Mouse (Mus musculus) hindbrain, embryonic 15.5 days (tissue): ENCODE results near the gene Mrpl17. TPM values are rescaled to one million over a fixed set of nuclear protein-coding genes. Genes with fewer than 3 reads are reported as not detected.
"Not testable (repeated sequence)": the region's sequence is repeated elsewhere in the genome, so short reads cannot be mapped to it uniquely, and the experiment has no call there.

Experiments used
- ATAC-seq: fragments of 200-750 bp; cut with Nextera tagmentation; 2 replicates; pipeline ENCODE4 v1.8.0; 2017; ENCODE audit warnings: low read depth, moderate number of reproducible peaks, moderate TSS enrichment; ENCODE audit not compliant: low FRiP score
- H3K27ac ChIP-seq: fragments of 300-500 bp; sonication (generic); replicated peaks from 2 replicates; pipeline ENCODE4 v1.5.1; 2015; ENCODE audit warnings: mild to moderate bottlenecking, inconsistent platforms
- H3K27me3 ChIP-seq: fragments of 300-500 bp; sonication (generic); 2 replicates; pipeline ENCODE4 v1.6.1; 2015; ENCODE audit warnings: control low read depth, inconsistent platforms
- H3K36me3 ChIP-seq: fragments of 300-500 bp; sonication (generic); 2 replicates; pipeline ENCODE4 v1.6.1; 2015; ENCODE audit warnings: control low read depth, inconsistent platforms
- H3K4me1 ChIP-seq: fragments of 300-500 bp; sonication (generic); replicated peaks from 2 replicates; pipeline ENCODE4 v1.6.1; 2015; ENCODE audit warnings: control low read depth, inconsistent platforms
- H3K4me2 ChIP-seq: fragments of 300-500 bp; sonication (generic); 2 replicates; pipeline ENCODE4 v1.6.1; 2015; ENCODE audit warnings: moderate library complexity, mild to moderate bottlenecking, inconsistent platforms
- H3K4me3 ChIP-seq: fragments of 300-500 bp; sonication (generic); 2 replicates; pipeline ENCODE4 v1.5.1; 2015; ENCODE audit warnings: mild to moderate bottlenecking, inconsistent platforms
- H3K9ac ChIP-seq: fragments of 300-500 bp; sonication (generic); 2 replicates; pipeline ENCODE4 v1.6.1; 2015; ENCODE audit warnings: inconsistent platforms
- H3K9me3 ChIP-seq: fragments of 300-500 bp; sonication (generic); 2 replicates; pipeline ENCODE4 v1.6.1; 2016; ENCODE audit warnings: control low read depth, inconsistent platforms
- WGBS: fragments of 180-500 bp; shearing (Covaris S2); methylation state at CpG from one replicate; pipeline ENCODE4 v1.1.7; 2015; 5-methylcytosine and 5-hydroxymethylcytosine counted together
- polyA plus RNA-seq: library from polyadenylated mRNA; unstranded; fragments of >200 nt; fragmentation: Nextera tagmentation; extraction: Ambion mirVana; gene quantifications from 2 replicates; pipeline ENCODE4 v1.2.1, GENCODE M21; 2015

Mrpl17 gene
- 178 and 195 TPM in 2 replicates for polyA plus RNA-seq

GRCm38 (mm10) chr7:105810877-105811489, at the start of gene Mrpl17:
Gene Mrpl17 (minus strand): TSS chr7:105811099.
- H3K4me1 ChIP-seq = peaks cover 12% of the 10 kb centered on the region
- H3K4me3 ChIP-seq = peak within 1 kb of the TSS; percentile 70
- peaks cover 8% of the 10 kb centered on the region for H3K36me3 ChIP-seq
- H3K9ac ChIP-seq = peak within 1 kb of the TSS; percentile 88
- WGBS = under 1% methylated on average over 50 of the region's 52 CpGs
- ATAC-seq = peak; percentile 98
- H3K27ac ChIP-seq = peak within 1 kb of the TSS; percentile 90
- H3K27me3 ChIP-seq = no peaks in the 10 kb centered on the region
- H3K4me2 ChIP-seq = peak within 1 kb of the TSS; percentile 71
- H3K9me3 ChIP-seq = no peaks in the 10 kb centered on the region

- H3K9me3 ChIP-seq, H3K4me1 ChIP-seq, H3K4me2 ChIP-seq, ATAC-seq, H3K36me3 ChIP-seq, H3K27me3 ChIP-seq, H3K4me3 ChIP-seq, H3K27ac ChIP-seq, H3K9ac ChIP-seq: not testable (repeated sequence)
- WGBS = no CpG with 5 or more reads among the region's 2 CpGs
Observed at GRCm38 (mm10) chr7:105855718-105856560, 45.0 kb upstream of the Mrpl17 start.

DNA sequence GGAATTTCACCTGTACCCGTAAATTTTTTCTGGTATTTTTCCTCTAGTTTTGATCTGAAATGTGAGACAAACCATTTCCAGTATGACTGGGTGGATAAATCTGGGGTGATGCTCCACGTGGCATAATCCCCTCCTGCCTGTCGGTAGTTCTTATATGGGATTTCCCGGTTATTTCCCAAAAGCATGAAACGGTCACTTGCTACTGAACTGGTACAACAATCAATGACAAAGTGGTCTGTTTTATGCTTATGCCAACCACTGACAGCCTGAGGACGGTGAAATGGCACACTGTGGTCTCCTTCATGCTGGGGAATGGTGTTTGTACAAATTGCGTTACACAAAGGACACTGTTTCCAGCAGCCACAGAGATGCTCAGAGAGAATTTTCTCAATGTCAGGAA, 13.4 kb upstream of the Mrpl17 start:
- Histone ChIP-seq H3K4me1 (no peaks in the 10 kb centered on the region), H3K27ac (no peak overlapping the region), H3K9me3 (no peaks in the 10 kb centered on the region), H3K27me3 (no peaks in the 10 kb centered on the region), H3K9ac (no peak overlapping the region), H3K36me3 (no peaks in the 10 kb centered on the region), H3K4me2 (no peak overlapping the region), H3K4me3 (no peak overlapping the region)
- no peak for ATAC-seq
- WGBS = 77% methylated on average over 7 of the region's 7 CpGs

- H3K4me1 ChIP-seq = no peaks in the 10 kb centered on the region
- ATAC-seq = no peak
- H3K36me3 ChIP-seq = no peaks in the 10 kb centered on the region
- no peak overlapping the region for H3K4me3 ChIP-seq
- no peaks in the 10 kb centered on the region for H3K27me3 ChIP-seq
- no peak overlapping the region for H3K9ac ChIP-seq
- no peaks in the 10 kb centered on the region for H3K9me3 ChIP-seq
- H3K27ac ChIP-seq = no peak overlapping the region
- no peak overlapping the region for H3K4me2 ChIP-seq
- 0% methylated on average over 1 of the region's 1 CpGs for WGBS
Observed at GRCm38 (mm10) chr7:105818483-105818882, 7.6 kb upstream of the Mrpl17 start.

- no peak overlapping the region for H3K4me2 ChIP-seq
- no peaks in the 10 kb centered on the region for H3K4me1 ChIP-seq
- no peaks in the 10 kb centered on the region for H3K36me3 ChIP-seq
- no peak for ATAC-seq
- H3K4me3 ChIP-seq = no peak overlapping the region
- H3K27ac ChIP-seq = no peak overlapping the region
- H3K9ac ChIP-seq = no peak overlapping the region
- no peaks in the 10 kb centered on the region for H3K9me3 ChIP-seq
- no peaks in the 10 kb centered on the region for H3K27me3 ChIP-seq
Observed at GRCm38 (mm10) chr7:105816736-105817135, 5.8 kb upstream of the Mrpl17 start.

DNA sequence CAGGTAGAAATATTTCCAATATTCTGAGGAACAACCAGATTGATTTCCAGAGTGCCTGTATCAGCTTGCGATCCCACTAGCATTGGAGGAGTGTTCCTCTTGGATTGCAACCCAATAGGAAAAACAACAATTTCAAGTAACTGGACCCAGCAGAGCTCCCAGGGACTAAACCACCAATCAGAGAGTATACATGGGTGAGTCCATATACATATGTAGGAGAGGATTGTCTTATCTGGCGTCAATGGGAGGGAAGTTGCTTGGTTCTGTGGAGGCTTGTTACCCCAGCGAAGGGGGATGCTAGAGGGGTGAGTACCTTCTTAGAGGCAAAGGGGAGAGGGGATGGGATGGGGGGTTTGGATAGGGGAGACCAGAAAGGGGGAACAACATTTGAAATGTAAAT, 2.4 kb upstream of the Mrpl17 start:
- no peak overlapping the region for H3K9ac ChIP-seq
- 86% methylated on average over 3 of the region's 3 CpGs for WGBS
- no peaks in the 10 kb centered on the region for H3K27me3 ChIP-seq
- ATAC-seq = no peak
- H3K36me3 ChIP-seq = peaks cover 8% of the 10 kb centered on the region
- no peaks in the 10 kb centered on the region for H3K9me3 ChIP-seq
- peaks cover 12% of the 10 kb centered on the region for H3K4me1 ChIP-seq
- no peak overlapping the region for H3K27ac ChIP-seq
- H3K4me2 ChIP-seq = no peak overlapping the region
- H3K4me3 ChIP-seq = no peak overlapping the region

DNA sequence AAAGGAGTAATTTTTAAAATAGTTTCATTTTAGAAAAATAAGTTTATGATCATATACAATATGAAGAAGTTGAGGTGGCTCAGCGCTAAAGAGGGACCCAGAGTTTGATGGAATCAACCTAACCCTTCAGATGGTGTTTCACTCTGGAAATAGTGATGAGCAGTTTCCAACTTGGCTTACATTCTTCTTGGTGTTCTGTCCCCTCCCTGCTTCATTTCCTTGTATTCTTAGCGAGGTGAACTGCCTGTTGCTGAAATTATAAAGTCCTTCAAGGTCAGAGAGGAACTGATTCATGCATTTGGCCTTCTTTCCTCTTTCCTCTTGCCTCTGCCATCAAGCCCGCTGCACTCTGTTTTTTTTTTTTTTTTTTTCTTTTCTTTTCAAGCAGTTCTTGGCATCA, 1.7 kb upstream of the Mrpl17 start:
- Histone ChIP-seq H3K4me3 (no peak overlapping the region), H3K9ac (no peak overlapping the region), H3K4me1 (peaks cover 12% of the 10 kb centered on the region), H3K9me3 (no peaks in the 10 kb centered on the region), H3K4me2 (no peak overlapping the region), H3K27me3 (no peaks in the 10 kb centered on the region), H3K36me3 (peaks cover 8% of the 10 kb centered on the region), H3K27ac (no peak overlapping the region)
- ATAC-seq = no peak
- 78% methylated on average over 3 of the region's 3 CpGs for WGBS

- H3K4me2 ChIP-seq = peak overlapping the region; percentile 71
- peaks cover 8% of the 10 kb centered on the region for H3K36me3 ChIP-seq
- H3K4me1 ChIP-seq = peaks cover 12% of the 10 kb centered on the region
- H3K9ac ChIP-seq = 0 out of 2 replicates have a peak overlapping the region, but pooled peaks have one; percentile 21
- no peaks in the 10 kb centered on the region for H3K9me3 ChIP-seq
- peak overlapping the region; percentile 52; the same call in 1 of the 2 replicates for H3K27ac ChIP-seq
- peak overlapping the region; percentile 14; the same call in 1 of the 2 replicates for H3K4me3 ChIP-seq
- peak; percentile 5 for ATAC-seq
- H3K27me3 ChIP-seq = no peaks in the 10 kb centered on the region
Observed at GRCm38 (mm10) chr7:105811516-105811915, 617 bp upstream of the Mrpl17 start.

DNA sequence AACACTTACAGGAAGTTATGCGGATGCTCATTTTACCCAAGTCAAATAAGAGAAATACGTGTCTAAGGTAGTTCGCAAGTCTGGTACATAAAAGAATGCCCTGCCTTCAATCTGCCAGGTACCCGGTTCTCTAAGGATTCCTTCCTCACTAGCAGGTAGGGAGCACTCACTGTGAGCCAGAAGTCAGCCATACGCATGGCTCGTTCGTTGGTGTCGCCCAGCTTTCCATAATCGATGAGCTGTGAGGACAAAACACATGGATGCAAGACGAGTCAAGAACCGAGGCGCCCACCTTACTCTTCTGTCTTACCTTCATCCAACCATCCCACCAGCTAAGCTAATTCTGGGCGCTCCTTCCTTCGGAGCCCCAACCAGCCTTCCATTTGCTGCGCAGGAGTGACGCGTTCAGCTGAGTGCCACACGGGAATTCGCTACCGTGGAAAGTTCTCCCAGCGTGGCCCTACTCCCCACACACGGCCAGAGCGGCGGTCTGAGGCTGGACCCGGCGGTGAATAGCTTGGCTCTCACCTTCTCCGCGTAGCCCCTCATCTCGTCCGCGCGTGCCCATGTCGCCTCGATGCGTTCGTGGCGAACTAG, 521 bp downstream of the Mrpl17 start:
- peaks cover 8% of the 10 kb centered on the region for H3K36me3 ChIP-seq

GRCm38 (mm10) chr7:105809836-105810235, 1.1 kb downstream of the Mrpl17 start:
- Histone ChIP-seq H3K4me3 (peak overlapping the region; percentile 70), H3K27ac (peak overlapping the region; percentile 90), H3K9ac (peak overlapping the region; percentile 88), H3K36me3 (peaks cover 8% of the 10 kb centered on the region), H3K4me2 (peak overlapping the region; percentile 71), H3K27me3 (no peaks in the 10 kb centered on the region), H3K9me3 (no peaks in the 10 kb centered on the region), H3K4me1 (peaks cover 12% of the 10 kb centered on the region)
- ATAC-seq = no peak
- WGBS = 84% methylated on average over 7 of the region's 7 CpGs

More for the DNA sequence above, 521 bp downstream of the Mrpl17 start:
- Histone ChIP-seq H3K9ac (peak overlapping the region; percentile 88), H3K27ac (peak overlapping the region; percentile 90), H3K4me3 (peak overlapping the region; percentile 70), H3K4me2 (peak overlapping the region; percentile 71), H3K27me3 (no peaks in the 10 kb centered on the region), H3K9me3 (no peaks in the 10 kb centered on the region), H3K4me1 (peaks cover 12% of the 10 kb centered on the region)
- ATAC-seq = peak; percentile 74
- 5% methylated on average over 37 of the region's 37 CpGs for WGBS

DNA sequence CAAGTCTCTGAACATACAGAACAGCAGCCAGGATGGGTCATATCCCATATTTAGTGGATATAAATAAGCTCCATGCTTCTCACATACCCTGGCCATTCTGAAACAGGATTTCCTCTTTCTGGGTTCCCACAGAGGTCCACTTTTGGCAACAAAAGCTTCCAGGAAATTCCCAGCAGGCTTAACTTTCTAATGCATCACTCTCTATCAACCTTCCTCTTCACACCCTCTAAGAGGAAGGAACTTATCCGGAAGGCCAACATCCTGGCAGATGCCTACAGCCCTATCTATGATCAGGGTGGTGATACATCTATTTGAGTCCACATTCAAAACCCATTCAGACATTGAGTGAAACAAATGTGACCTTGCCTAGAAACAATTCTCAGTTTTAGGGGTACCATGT, 2.5 kb downstream of the Mrpl17 start:
- Histone ChIP-seq H3K27ac (no peak overlapping the region), H3K9ac (no peak overlapping the region), H3K4me3 (no peak overlapping the region), H3K4me1 (peaks cover 12% of the 10 kb centered on the region), H3K4me2 (no peak overlapping the region), H3K9me3 (no peaks in the 10 kb centered on the region), H3K36me3 (peaks cover 8% of the 10 kb centered on the region), H3K27me3 (no peaks in the 10 kb centered on the region)
- WGBS = 89% methylated on average over 1 of the region's 1 CpGs
- no peak for ATAC-seq

GRCm38 (mm10) chr7:105806716-105807115, 4.2 kb downstream of the Mrpl17 start:
- no peak for ATAC-seq
- peaks cover 12% of the 10 kb centered on the region for H3K4me1 ChIP-seq
- 59% methylated on average over 2 of the region's 2 CpGs for WGBS
- H3K9me3 ChIP-seq = no peaks in the 10 kb centered on the region
- no peak overlapping the region for H3K4me3 ChIP-seq
- H3K27me3 ChIP-seq = no peaks in the 10 kb centered on the region
- no peak overlapping the region for H3K4me2 ChIP-seq
- H3K36me3 ChIP-seq = peaks cover 8% of the 10 kb centered on the region
- no peak overlapping the region for H3K9ac ChIP-seq
- no peak overlapping the region for H3K27ac ChIP-seq
